Mouse (Mus musculus) brain, embryonic 14.5 days (tissue): ENCODE measurements at regions not wholly inside any gene's neighbourhood (a gene's known extent, or its start where the extent isn't known, plus 50 kb on each side); places are given as distances from the start of the nearest gene placed in this dataset.

ENCODE experiments used
- DNase-seq: peaks from one replicate; pipeline ENCODE4 v3.0.0-alpha.2; 2011; ENCODE audit warnings: low read depth
- CTCF ChIP-seq: fragments of 200-500 bp; IDR thresholded peaks from 2 replicates; pipeline ENCODE4 v1.5.1; 2012; ENCODE audit warnings: inconsistent platforms, mild to moderate bottlenecking, moderate library complexity, borderline replicate concordance; ENCODE audit not compliant: insufficient read depth, insufficient read length; ENCODE audit errors: extremely low read depth
- POLR2A ChIP-seq: fragments of 200-500 bp; IDR thresholded peaks from 2 replicates; pipeline ENCODE4 v1.6.1; 2012; ENCODE audit warnings: mild to moderate bottlenecking, inconsistent platforms, borderline replicate concordance; ENCODE audit not compliant: poor library complexity, insufficient read depth, insufficient read length, severe bottlenecking; ENCODE audit errors: extremely low read depth

DNA sequence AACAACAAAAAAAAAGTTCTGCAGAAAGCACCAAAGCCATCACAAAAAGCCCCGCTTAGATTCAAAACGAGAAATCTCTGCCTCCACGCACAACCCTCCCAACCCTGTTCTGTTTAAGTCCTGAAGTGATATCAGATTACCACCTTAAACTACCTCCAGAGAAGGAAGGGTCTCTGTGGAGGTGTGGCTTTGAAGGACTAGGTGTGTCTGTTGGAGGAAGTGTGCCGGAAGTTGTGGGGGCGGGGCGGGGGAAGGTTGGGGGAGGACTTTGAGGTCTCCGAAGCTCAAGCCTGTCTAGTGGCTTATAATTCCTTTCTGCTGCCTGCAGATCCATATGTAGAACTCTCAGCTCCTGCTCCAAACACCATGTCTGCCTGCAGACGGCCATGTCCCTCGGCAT lies 173.6 kb downstream of the Mreg start:
- no peak for TF ChIP-seq CTCF
- TF ChIP-seq POLR2A: no peak
- DNase-seq: no peak

DNA sequence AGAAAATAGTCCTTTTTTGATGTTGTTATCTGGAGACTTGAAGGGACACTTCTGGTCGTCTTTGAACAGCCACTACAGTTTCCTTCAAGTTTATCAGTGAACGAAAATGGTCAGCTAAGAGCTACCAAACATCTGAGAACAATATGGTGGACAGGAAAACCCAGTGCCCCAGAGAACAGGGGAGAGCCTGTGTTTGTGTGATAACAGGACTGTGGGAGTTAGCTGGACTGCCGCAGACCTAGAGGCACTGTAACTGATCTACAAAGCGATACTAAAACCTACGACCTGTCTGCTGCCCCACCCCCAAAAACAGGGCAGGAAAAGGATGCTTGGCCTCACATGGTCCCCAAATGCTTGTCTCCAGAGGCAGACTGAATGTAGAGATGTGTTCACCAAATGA lies 175.5 kb downstream of the Mreg start:
- no peak for TF ChIP-seq CTCF
- TF ChIP-seq POLR2A: no peak
- no peak for DNase-seq

DNA sequence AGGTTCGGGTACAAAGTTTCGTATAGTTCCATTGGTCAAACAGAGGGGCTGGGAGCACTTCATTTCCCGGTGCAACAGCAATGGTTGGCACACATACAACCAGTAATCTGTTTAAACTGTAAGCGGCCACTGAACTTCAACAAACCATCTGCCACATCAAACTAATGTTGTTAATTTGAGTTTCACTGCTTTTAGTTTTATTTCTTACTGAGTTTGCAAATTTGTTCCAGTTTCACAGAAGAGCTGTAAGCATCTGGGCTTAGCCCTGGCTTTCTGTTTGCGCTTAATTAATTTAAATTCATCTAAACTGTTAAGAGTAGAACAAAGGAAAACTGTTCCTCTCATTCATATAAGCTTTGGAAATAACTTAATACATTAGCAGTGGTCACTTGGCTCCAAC lies 176.0 kb downstream of the Mreg start:
- peak; percentile 66 for DNase-seq
- TF ChIP-seq POLR2A (no peak), CTCF (no peak)

DNA sequence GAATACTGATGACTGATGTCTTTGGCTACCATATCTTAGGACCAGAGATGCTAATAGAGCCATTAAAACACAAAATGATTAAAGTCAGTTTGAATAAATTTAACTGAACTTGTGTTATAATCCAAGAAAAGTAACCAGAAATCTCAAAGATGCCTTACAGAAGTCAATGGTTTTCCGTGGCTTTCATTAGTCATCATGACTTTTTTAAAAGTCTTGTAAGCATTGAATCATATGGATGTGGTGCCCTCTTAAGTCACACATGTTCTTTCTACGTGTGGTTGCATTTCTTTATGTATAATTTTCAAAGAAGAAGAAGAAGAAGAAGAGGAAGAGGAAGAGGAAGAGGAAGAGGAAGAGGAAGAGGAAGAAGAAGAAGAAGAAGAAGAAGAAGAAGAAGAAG lies 178.2 kb downstream of the Mreg start:
- DNase-seq: no peak
- TF ChIP-seq CTCF: no peak
- no peak for TF ChIP-seq POLR2A

DNA sequence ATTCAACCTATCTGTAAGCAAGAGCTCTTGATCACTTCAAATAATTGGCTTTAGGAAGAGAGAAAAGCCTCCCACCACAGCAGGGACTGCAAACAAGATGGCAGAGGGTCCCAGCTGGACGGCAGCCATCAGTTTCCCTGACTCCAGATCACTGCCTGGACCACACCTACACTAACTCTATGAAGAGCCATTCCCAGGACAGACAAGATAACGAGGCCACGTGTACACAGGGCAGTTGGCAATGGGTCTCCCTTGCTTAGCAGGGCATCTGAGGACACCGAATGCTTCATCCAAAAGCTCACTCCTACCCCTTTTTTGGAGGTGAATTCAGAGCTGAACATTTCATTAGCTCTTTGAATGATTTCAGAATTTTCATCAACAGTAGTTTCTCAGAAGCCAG lies 179.9 kb downstream of the Mreg start:
- no peak for TF ChIP-seq CTCF
- no peak for TF ChIP-seq POLR2A
- DNase-seq: no peak

DNA sequence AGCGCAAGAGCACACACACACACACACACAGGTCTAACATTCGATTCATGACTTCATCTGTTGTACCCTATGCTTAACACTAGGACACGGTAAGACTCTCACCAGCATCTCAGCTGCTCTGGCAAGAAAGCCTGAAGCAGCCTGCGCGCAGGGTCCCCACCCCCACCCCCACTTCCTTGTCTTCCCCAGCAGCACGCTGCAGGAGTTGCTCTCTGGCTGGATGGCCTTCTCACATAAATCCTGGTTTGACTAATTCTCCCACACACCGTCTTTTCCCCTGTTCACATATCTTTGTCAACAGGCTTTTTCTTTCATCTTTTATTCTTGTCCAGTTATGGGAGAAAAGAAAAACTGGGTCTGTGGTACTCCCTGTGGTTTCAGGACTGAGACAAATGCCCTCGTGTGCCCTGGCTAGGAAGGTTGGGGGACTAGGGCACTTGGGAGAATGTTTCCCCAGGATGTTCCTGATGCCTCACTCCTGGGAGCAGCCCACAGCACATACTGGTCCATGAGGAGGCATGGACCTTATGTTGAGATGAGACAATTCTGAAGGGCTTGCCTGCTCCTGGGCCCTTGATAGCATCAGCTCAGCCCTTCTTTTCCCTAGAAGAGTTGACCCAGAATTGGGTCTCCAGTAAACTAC lies 181.2 kb downstream of the Mreg start:
- no peak for TF ChIP-seq CTCF
- TF ChIP-seq POLR2A: no peak
- DNase-seq: no peak

DNA sequence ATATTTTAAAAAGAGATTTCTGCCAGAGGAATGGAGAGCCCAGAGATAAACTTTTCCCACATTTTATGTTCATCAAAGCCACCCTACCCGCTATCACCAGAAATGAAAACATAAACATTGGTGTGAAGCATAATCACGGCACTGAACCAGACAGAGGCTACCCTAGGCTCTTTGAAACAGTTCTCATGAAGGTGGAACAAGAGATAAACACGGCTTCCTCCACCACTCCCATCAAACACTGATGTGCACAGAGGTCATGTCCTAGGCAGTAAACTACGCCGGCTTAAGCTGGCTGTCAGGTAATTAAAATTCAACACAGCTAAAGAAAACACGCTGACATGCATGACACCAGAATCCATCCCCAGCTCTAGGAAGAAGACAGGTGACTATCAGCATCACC lies 182.5 kb downstream of the Mreg start:
- DNase-seq: no peak
- no peak for TF ChIP-seq POLR2A
- TF ChIP-seq CTCF: no peak

DNA sequence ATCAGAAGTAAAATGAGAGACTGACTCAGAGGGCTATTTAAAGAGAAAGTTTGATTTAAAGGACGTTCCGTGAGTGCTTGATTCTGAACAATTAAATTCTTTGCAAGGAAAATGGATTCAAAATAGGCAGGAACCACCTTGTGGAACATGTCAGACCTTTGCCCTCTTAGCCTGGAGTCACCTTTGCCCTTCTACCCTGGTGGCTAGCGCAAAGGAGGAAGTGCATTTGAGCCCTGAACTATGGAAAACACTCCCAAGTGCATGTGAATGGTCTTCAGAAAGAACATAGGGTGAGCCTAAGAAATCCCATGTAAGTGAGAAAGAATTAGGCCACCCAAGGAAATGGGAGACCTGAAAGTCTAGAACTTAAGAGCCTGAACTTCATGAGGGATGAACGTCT lies 185.2 kb downstream of the Mreg start:
- DNase-seq: no peak
- TF ChIP-seq CTCF: no peak
- no peak for TF ChIP-seq POLR2A

DNA sequence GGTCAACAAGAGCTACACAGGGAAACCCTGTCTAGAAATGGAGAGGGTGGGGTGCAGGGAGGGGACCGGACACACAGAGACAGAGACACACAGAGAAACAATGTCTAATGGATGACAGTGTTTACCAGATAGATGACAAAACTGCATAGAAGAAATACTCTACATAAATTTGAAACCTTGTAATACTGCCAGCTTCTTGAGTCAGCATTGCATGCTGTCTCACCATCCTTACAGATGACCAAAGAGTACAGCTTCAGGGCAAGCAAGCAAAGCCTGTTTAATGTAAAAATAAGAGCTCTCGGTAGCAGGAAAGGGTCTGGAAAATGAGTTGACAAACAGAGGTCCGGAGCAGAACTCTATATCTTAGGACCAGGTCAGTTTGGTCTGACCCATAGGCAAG lies 189.5 kb downstream of the Mreg start:
- DNase-seq: no peak
- TF ChIP-seq CTCF (no peak), POLR2A (no peak)

DNA sequence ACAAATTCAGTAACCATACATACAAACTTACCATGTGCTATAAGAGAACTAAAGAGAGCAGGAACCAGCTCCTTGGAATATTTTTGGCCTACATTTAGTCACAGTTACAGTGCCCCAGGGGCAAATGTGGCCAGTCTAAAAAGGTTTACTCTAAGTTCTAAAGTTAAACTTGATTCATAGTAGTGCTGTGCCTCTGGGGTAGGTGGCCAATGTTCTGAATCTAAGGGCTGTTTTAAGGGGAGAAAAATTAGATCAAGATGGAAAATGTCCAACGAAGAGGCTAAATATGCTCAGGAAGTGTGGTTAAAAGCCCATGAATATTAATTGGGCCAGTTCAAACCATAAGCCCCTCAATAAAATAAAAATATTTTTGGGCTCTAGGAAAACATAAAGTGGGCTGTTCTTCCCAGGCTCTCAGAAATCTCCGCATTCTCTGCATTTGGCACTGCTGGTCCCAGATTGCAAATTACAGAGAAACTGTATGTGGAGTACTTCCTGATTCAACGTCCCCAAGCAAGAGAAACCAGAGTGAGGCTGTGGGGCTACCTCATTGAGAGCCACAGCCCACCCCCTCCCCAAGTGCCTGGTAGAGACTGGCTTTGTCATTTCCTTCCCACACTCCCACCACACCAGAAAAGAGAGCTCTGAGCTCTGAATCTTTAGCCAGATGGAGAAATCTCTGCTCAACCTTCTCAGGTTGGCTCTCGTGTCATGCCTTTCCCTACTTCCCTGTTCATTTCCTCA lies 193.5 kb downstream of the Mreg start:
- DNase-seq: no peak
- TF ChIP-seq POLR2A (no peak), CTCF (no peak)

DNA sequence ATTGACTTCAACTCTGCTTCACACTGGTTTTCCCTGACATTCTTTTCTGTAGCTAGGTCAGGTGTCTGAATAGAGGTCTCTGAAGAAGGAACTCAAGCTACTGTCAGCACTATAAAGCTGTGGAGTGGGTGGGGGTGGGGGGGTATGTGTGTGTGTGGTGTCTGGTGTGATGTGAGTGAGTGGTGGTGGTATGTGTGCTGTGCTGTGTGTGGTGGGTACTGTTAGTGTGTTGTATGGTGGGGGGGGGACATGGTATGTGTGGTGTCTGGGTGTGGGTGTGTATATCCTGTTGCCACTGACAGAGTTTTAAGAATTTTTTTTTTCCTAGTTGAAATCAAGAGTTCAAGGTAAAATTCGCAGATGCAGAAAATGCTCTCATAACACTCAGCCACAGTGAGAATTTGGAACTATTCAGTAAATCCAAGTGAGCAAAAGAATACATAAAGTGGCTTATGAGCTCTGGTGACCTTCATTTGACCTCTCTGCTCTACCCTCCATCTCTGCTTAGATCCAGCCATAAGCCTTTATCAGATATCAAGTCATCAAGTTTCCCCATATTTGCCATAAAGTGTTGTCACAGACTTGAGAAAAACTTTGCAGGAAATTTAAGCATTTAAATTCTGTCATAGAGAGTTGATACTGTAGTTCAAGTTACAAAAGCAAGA lies 194.2 kb downstream of the Mreg start:
- no peak for DNase-seq
- TF ChIP-seq POLR2A (no peak), CTCF (no peak)
